Mouse (Mus musculus) heart, adult 2 months (tissue): Measurements from ENCODE around the gene Ppp1r12b.

Source experiments
- CTCF ChIP-seq: fragments of 200-600 bp; IDR thresholded peaks from 2 replicates; pipeline ENCODE4 v1.8.1; 2022; ENCODE audit warnings: antibody characterized with exemption, mild to moderate bottlenecking, moderate library complexity
- POLR2A ChIP-seq: fragments of 200-500 bp; IDR thresholded peaks from 2 replicates; pipeline ENCODE4 v1.6.1; 2011; ENCODE audit warnings: mild to moderate bottlenecking, low read depth, low read length, control low read depth; ENCODE audit not compliant: insufficient read depth

DNA sequence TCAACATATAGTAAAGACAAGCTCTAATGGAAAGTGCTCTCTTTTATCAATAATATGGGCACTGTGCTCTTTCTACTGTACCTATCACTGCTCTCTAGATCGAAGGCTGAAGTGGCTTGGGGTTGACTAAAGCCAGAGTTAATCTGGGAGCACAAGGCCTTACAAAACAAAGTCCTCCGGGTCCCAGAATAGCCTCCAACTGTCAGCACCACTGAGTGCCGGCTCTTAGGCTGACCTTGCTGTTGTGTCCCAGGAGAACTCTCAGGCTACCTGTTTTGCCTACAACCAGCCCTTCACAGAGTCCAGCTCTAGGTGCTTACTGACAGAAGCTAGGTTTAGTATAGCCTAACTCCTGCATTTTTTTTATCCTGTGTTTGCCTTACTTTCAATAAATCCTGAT, 45.7 kb downstream of the Ppp1r12b start:
- no peak for TF ChIP-seq CTCF
- TF ChIP-seq POLR2A, result peak; percentile 41; the same call in 1 of the 2 replicates
